Mouse (Mus musculus): ENCODE data around the gene Rhbdf2. TPM values are rescaled to one million over a fixed set of nuclear protein-coding genes. Genes with fewer than 3 reads are reported as not detected.
A peak's percentile ranks its signal among the peaks of the same experiment; 100 is the strongest.
"Not testable (repeated sequence)": the region's sequence is repeated elsewhere in the genome, so short reads cannot be mapped to it uniquely, and the experiment has no call there.

Rhbdf2 gene
- polyA plus RNA-seq (2012) = 1.6 and 1.8 TPM in 2 replicates

GRCm38 (mm10) chr11:116626299-116627071, at the start of gene Rhbdf2:
TSS of gene Rhbdf2 (minus strand) at chr11:116627019.
- TF ChIP-seq TAL1 (IDR thresholded peaks at IDR 0.05; ENCODE audit: low read length) (no peak), GATA1 (IDR thresholded peaks at IDR 0.05; ENCODE audit: low read length) (no peak)
- Histone ChIP-seq H3K4me1 (ENCODE audit: control insufficient read depth) (peaks cover 66% of the 10 kb centered on the region), H3K36me3 (ENCODE audit: control insufficient read depth) (peaks cover 9% of the 10 kb centered on the region), H3K4me3 (replicated peaks) (no peak within 1 kb of the TSS), H3K9me3 (ENCODE audit: control insufficient read depth, low read length) (no peaks in the 10 kb centered on the region), H3K27me3 (ENCODE audit: control insufficient read depth) (no peaks in the 10 kb centered on the region)

GRCm38 (mm10) chr11:116676175-116676976, 49.6 kb upstream of the Rhbdf2 start:
- Histone ChIP-seq H3K9me3 (ENCODE audit: control insufficient read depth, low read length) (no peaks in the 10 kb centered on the region), H3K27me3 (ENCODE audit: control insufficient read depth) (no peaks in the 10 kb centered on the region), H3K36me3 (ENCODE audit: control insufficient read depth) (peaks cover 88% of the 10 kb centered on the region), H3K4me1 (ENCODE audit: control insufficient read depth) (peaks cover 39% of the 10 kb centered on the region), H3K4me3 (replicated peaks) (no peak overlapping the region)
- TF ChIP-seq GATA1 (IDR thresholded peaks at IDR 0.05; ENCODE audit: low read length) (no peak), TAL1 (IDR thresholded peaks at IDR 0.05; ENCODE audit: low read length) (no peak)

GRCm38 (mm10) chr11:116675429-116675828, 48.6 kb upstream of the Rhbdf2 start:
- H3K4me1 ChIP-seq (ENCODE audit: control insufficient read depth) = peaks cover 46% of the 10 kb centered on the region
- not testable (repeated sequence) for H3K4me3 ChIP-seq (replicated peaks); H3K27me3 ChIP-seq (ENCODE audit: control insufficient read depth); H3K9me3 ChIP-seq (ENCODE audit: control insufficient read depth, low read length)
- H3K36me3 ChIP-seq (ENCODE audit: control insufficient read depth) = peaks cover 79% of the 10 kb centered on the region

- no peak overlapping the region for H3K4me3 ChIP-seq (replicated peaks)
- no peaks in the 10 kb centered on the region for H3K9me3 ChIP-seq (ENCODE audit: control insufficient read depth, low read length)
- peaks cover 45% of the 10 kb centered on the region for H3K4me1 ChIP-seq (ENCODE audit: control insufficient read depth)
- H3K36me3 ChIP-seq (ENCODE audit: control insufficient read depth) = peaks cover 73% of the 10 kb centered on the region
- H3K27me3 ChIP-seq (ENCODE audit: control insufficient read depth) = 0 out of 2 replicates have a peak, but pooled peaks cover 1% of the 10 kb centered on the region
- no peak for TF ChIP-seq TAL1 (IDR thresholded peaks at IDR 0.05; ENCODE audit: low read length)
- TF ChIP-seq GATA1 (IDR thresholded peaks at IDR 0.05; ENCODE audit: low read length) = no peak
Observed at GRCm38 (mm10) chr11:116674616-116675379, 48.0 kb upstream of the Rhbdf2 start.

GRCm38 (mm10) chr11:116673410-116673809, 46.6 kb upstream of the Rhbdf2 start:
- peaks cover 44% of the 10 kb centered on the region for H3K4me1 ChIP-seq (ENCODE audit: control insufficient read depth)
- TF ChIP-seq TAL1 (IDR thresholded peaks at IDR 0.05; ENCODE audit: low read length) = no peak
- TF ChIP-seq GATA1 (IDR thresholded peaks at IDR 0.05; ENCODE audit: low read length) = no peak
- H3K36me3 ChIP-seq (ENCODE audit: control insufficient read depth) = peaks cover 59% of the 10 kb centered on the region
- H3K4me3 ChIP-seq (replicated peaks) = peak overlapping the region; percentile 76
- H3K27me3 ChIP-seq (ENCODE audit: control insufficient read depth) = peaks cover 15% of the 10 kb centered on the region
- H3K9me3 ChIP-seq (ENCODE audit: control insufficient read depth, low read length) = no peaks in the 10 kb centered on the region

- H3K27me3 ChIP-seq (ENCODE audit: control insufficient read depth) = peaks cover 23% of the 10 kb centered on the region
- H3K4me1 ChIP-seq (ENCODE audit: control insufficient read depth) = peaks cover 44% of the 10 kb centered on the region
- H3K4me3 ChIP-seq (replicated peaks) = peak overlapping the region; percentile 76
- H3K36me3 ChIP-seq (ENCODE audit: control insufficient read depth) = peaks cover 51% of the 10 kb centered on the region
- TF ChIP-seq GATA1 (IDR thresholded peaks at IDR 0.05; ENCODE audit: low read length) = no peak
- TF ChIP-seq TAL1 (IDR thresholded peaks at IDR 0.05; ENCODE audit: low read length) = no peak
- H3K9me3 ChIP-seq (ENCODE audit: control insufficient read depth, low read length) = no peaks in the 10 kb centered on the region
Observed at GRCm38 (mm10) chr11:116672595-116672994, 45.8 kb upstream of the Rhbdf2 start.

GRCm38 (mm10) chr11:116671845-116672434, 45.1 kb upstream of the Rhbdf2 start:
- TF ChIP-seq TAL1 (IDR thresholded peaks at IDR 0.05; ENCODE audit: low read length) = no peak
- no peak for TF ChIP-seq GATA1 (IDR thresholded peaks at IDR 0.05; ENCODE audit: low read length)
- Histone ChIP-seq H3K36me3 (ENCODE audit: control insufficient read depth) (peaks cover 45% of the 10 kb centered on the region), H3K4me1 (ENCODE audit: control insufficient read depth) (peaks cover 44% of the 10 kb centered on the region), H3K4me3 (replicated peaks) (peak overlapping the region; percentile 76), H3K27me3 (ENCODE audit: control insufficient read depth) (peaks cover 24% of the 10 kb centered on the region), H3K9me3 (ENCODE audit: control insufficient read depth, low read length) (no peaks in the 10 kb centered on the region)

- TF ChIP-seq TAL1 (IDR thresholded peaks at IDR 0.05; ENCODE audit: low read length) = no peak
- TF ChIP-seq GATA1 (IDR thresholded peaks at IDR 0.05; ENCODE audit: low read length) = no peak
- peak overlapping the region; percentile 76 for H3K4me3 ChIP-seq (replicated peaks)
- peaks cover 44% of the 10 kb centered on the region for H3K4me1 ChIP-seq (ENCODE audit: control insufficient read depth)
- H3K27me3 ChIP-seq (ENCODE audit: control insufficient read depth) = peaks cover 28% of the 10 kb centered on the region
- H3K36me3 ChIP-seq (ENCODE audit: control insufficient read depth) = peaks cover 38% of the 10 kb centered on the region
- H3K9me3 ChIP-seq (ENCODE audit: control insufficient read depth, low read length) = no peaks in the 10 kb centered on the region
Observed at GRCm38 (mm10) chr11:116671112-116671844, 44.5 kb upstream of the Rhbdf2 start.
